Mouse (Mus musculus) Muller cell, postnatal 12 days (primary cell): ENCODE measurements around the gene Troap.
A peak's percentile ranks its signal among the peaks of the same experiment; 100 is the strongest.

Experiments used
- DNase-seq: peaks from one replicate; pipeline ENCODE4 v3.0.0-alpha.2; 2015; ENCODE audit errors: inconsistent ontology term

Troap gene

DNA sequence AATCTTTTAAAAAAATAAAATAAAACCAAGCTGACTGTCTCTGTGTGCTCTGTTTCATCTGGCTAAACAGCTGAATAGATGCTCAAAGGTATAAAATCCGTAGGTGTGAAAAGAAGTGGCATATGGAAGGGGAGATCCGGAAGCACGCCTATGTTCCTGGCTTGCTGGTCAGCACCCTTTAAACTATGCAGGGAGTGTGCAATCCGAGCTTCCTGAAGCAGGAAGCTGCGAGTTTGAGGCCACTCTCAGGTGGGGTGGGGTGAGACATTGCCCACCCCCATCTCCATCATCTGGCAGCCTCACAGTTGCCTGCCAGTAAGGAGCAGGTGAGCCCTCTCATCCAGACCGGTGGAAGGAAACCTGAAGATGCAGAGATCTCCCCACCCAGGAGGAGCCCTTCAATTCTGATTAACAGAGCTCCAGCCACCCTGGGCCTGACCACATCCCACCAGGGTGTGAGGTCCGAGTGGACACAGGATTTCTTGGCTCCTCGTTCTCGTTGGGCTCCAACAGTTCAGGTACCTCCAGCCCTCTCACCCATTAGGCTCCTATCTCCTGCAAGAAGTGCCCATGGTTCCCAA is at the start of gene Troap:
Troap (plus strand) TSS at position 557 of the 581 bp plus-strand sequence.
- no peak for DNase-seq

DNA sequence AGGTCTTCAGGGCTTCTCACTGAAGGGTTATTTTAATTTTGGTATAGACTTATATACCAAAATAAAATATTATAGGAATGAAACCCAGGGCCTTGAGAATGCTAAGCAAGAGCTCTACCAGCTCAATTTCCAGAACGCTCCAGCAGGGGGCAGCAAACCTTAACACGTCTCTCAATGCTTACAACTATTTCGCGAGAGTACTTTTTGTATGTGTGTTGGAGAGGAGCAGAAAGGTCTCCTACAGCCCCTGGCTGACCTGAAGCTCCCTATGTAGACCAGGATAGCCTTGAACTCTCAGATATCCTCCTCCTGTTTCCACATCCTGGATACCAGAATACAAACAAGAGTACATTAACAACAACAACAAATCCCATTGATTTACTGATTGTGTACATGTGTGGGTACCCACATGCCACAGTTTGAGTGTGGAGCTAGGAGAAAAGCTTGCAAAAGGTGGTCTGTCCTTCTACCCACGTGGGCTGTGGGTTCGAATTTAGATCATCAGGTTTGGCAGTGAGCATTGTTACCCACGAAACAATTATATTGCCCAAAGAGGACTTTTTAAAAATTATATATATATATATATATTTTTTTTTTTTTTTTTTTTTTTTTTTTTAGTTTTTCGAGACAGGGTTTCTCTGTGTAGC is 49.6 kb upstream of the Troap start:
- peak; percentile 63 for DNase-seq

DNA sequence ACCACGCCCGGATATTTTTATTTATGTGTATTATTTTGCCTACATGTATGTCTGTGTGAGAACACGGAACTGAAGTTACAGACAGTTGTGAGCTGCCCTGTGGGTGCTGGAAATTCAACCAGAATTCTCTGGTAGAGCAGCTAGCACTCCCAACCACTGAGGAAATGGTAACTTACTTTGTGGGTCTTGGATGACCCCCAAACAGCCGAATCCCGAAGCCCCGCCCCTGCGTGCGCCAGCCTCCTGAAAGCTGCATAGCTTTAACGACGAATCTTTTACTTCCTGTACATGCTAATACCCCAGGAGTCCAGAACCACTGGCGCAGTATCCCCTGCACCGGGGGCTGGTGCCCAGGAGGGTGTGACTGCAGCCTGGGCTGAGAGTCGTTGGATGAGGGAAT is 49.0 kb upstream of the Troap start:
- DNase-seq, result no peak

- DNase-seq, result no peak
Observed at GRCm38 (mm10) chr15:99026259-99026658, 48.1 kb upstream of the Troap start.

DNA sequence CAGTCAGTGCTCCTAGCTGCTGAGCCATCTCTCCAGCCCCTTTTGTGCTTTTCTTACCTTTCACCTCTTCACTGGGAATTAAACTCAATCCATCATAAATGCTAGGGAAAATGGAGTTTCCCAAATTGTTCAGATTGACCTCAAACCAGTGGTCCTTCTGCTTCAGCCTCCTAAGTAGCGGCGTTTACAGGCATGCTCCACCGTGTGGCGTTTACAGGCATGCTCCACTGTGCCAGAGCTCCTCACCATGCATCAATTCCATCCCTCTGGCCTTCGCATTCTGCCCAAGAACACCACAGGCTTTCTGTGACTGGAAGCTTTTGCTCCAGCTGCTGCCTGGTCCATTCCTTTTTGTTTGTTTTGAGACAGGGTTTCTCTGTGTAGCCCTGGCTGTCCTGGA is 47.3 kb upstream of the Troap start:
- DNase-seq, result no peak

- no peak for DNase-seq
Observed at GRCm38 (mm10) chr15:99028874-99029458, 45.4 kb upstream of the Troap start.

- peak; percentile 99 for DNase-seq
Observed at GRCm38 (mm10) chr15:99029619-99030584, 44.5 kb upstream of the Troap start, which contains the start of gene Tuba1c. Tuba1c (plus strand) TSS chr15:99029891.

- DNase-seq, result no peak
Observed at GRCm38 (mm10) chr15:99030585-99031387, 43.6 kb upstream of the Troap start.

- DNase-seq, result no peak
Observed at GRCm38 (mm10) chr15:99031388-99031675, 43.0 kb upstream of the Troap start.

- no peak for DNase-seq
Observed at GRCm38 (mm10) chr15:99032041-99032725, 42.2 kb upstream of the Troap start.

DNA sequence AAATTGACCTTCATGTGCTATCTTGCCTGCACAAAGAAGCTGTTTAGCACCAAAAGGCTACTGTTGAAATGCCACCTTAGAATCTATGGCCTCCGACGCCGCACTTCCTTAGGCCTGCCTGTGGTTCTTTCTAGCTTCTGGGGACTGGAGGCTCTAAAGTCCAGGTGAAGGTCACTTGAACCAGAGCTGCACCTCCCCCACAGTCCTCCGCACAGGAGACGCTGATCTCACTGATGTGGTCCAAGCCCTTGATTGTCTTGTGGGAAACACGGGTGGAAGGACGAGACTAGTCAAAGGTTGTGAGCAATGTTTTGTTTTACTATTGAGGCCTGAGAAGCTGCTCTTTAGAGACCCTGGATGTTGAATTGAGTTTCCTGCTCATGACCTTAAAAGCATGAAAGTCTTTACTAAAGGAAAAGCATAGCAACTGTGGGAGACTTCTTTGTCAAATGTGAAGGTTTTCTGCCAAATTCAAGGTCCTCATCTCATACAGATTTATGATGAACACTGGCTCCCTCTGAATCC is 41.6 kb upstream of the Troap start:
- no peak for DNase-seq

- DNase-seq, result peak; percentile 67
Observed at GRCm38 (mm10) chr15:99033498-99034270, 40.7 kb upstream of the Troap start.

DNA sequence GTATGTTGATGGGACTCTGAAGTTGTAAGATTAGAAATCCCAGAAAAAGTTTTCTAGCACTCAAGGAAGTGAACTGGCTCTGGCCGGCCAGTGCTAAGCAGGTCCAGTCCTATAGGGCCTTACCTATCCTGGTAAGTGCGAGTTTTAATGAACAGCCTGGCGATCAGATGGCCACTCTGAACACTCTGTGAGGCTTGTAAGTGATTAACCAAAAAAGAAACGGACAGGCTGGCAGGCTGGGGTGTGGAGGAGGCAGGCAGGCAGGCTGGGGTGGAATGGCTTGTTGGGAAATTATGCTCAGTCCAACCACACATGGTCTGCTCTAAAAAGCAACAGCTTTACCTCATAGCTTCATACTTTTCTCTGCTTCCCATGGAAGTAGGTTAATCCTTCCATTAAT is 38.9 kb upstream of the Troap start:
- DNase-seq, result no peak

GRCm38 (mm10) chr15:99036249-99036905 is 38.0 kb upstream of the Troap start:
- no peak for DNase-seq

DNA sequence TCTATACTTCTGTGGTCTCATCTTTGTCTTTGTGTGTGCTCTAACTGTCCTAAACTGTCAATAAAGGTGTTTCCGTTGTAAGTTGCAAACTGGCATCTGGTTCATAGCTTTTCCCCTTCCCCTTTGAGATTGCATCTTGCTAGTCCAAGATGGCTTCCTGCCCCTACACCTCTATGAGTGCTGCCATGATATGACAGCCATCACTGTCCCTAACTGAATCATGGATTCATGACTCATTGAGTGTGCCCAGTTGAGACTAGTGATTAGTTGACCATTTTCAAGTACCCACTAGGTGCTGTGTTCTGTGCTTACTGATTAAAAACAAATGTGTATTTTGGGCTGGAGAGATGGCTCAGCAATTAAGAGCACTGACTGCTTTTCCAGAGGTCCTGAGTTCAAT is 36.4 kb upstream of the Troap start:
- DNase-seq, result no peak

GRCm38 (mm10) chr15:99038797-99039196 is 35.6 kb upstream of the Troap start:
- no peak for DNase-seq

DNA sequence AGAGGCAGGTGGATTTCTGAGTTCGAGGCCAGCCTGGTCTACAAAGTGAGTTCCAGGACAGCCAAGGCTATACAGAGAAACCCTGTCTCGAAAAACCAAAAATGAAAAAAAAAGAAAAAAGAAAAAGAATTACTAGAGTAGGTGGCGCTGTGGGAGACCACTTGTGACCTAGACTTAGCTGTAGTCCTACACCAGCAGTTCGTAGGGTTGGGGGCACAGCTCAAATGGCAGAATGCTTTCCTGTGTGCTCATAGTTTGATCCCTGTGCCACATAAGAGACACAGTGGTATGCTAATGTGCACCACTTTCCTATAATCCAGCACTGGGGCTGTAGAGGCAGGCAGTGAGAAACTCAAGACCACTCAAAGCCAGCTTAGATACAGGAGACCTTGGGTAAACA is 35.1 kb upstream of the Troap start:
- DNase-seq, result no peak

DNA sequence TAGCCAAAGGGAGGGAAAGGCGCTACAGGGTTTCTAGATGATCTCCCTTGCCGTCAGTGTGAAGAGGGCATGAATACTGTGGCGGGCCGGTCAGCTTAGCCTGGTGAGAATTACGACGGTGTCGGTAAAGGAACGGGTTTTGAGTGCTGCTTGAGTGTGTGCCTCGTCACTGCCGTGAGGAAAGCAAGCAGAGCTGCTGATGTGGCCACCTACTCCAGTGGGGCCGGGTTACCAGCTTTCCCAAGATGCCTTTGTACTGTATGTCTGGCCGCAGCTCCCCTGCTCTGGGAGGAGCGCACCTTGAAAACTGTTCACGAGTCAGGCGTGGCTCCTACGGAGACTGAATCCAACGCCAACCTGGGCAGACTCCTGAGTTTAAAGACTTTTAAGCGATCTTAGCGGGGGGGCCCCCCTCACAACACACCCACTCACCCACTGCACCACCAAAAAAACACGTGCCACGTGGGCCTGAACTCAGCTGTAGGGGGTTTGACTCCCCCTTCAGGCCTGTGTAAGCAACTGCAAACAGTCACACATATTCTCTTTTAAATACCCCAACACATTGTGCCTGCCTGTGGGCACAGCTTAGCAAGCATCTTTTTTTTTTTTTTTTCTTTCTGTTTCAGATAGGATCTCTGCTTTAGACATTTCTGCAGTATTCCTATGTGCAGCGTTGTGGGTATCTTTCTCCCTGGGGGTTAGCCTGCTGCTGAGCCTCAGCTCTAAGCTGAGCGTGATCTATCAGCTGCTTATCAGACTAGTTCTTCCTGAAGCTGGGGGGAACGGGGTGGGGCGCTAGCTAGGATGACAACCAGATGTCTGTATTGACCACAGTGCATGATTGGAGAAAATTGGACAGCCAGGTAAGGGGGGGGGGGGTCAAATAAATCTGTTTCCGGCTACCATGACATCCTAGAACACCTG is 34.1 kb upstream of the Troap start:
- no peak for DNase-seq
